Mouse (Mus musculus) megakaryocyte, adult 5-6 weeks (primary cell): ENCODE measurements around the gene Nepro. TPM values are rescaled to one million over a fixed set of nuclear protein-coding genes. Genes with fewer than 3 reads are reported as not detected.
A peak's percentile ranks its signal among the peaks of the same experiment; 100 is the strongest.

Experiments
- ATAC-seq: 2 replicates; pipeline ENCODE4 v1.8.0; 2016; ENCODE audit warnings: mild to moderate bottlenecking, inconsistent platforms; ENCODE audit not compliant: poor library complexity, severe bottlenecking
- total RNA-seq, 2 experiments: library from RNA; stranded (forward) in 1 of 2; stranded (reverse) in 1 of 2; fragments of 153-499, 151-499 nt in 1 of 2; fragments of 221-1000, 200-1000 nt in 1 of 2; gene quantifications; 2 replicates each; pipeline versions ENCODE4 v1.2.3 to v1.2.4; 2015 to 2017

Gene Nepro
- total RNA-seq, 2 experiments from 2014 or later, result 11.2 to 13.4 TPM

GRCm38 (mm10) chr16:44765555-44766319 is 41.6 kb downstream of the Nepro start, which contains the start of gene Cd200r1:
Gene Cd200r1, plus strand, starts transcription at chr16:44765736.
- peak; percentile 64 for ATAC-seq

GRCm38 (mm10) chr16:44766320-44766892 is 42.3 kb downstream of the Nepro start:
- ATAC-seq, result no peak

DNA sequence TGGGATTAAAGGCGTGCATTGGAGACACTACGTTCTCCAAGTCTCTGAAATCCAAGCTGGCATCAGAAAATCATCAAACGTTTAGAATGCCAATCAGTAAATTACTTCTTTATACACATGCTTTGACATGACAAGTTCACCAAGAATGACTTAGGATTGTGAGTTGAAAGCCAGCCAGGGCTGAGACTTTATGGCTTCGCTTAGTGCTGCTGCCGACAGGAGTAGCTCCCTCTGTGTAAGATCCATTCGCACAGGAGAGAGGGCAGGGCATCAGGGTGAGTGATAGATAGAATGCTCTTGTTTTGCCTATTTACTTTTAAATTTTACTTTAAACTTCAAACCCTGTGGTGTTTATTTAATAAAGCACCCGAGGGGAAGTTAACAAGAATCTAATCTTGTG is 43.4 kb downstream of the Nepro start:
- ATAC-seq, result 0 out of 2 replicates have a peak, but pooled peaks have one; percentile 20

- ATAC-seq, result peak; percentile 78
Observed at GRCm38 (mm10) chr16:44767967-44768366, 43.9 kb downstream of the Nepro start.

- peak; percentile 41; the same call in 1 of the 2 replicates for ATAC-seq
Observed at GRCm38 (mm10) chr16:44772577-44772976, 48.5 kb downstream of the Nepro start.

- ATAC-seq, result peak; percentile 65
Observed at GRCm38 (mm10) chr16:44773673-44774072, 49.6 kb downstream of the Nepro start.

GRCm38 (mm10) chr16:44774201-44774600 is 50.1 kb downstream of the Nepro start:
- ATAC-seq, result no peak

DNA sequence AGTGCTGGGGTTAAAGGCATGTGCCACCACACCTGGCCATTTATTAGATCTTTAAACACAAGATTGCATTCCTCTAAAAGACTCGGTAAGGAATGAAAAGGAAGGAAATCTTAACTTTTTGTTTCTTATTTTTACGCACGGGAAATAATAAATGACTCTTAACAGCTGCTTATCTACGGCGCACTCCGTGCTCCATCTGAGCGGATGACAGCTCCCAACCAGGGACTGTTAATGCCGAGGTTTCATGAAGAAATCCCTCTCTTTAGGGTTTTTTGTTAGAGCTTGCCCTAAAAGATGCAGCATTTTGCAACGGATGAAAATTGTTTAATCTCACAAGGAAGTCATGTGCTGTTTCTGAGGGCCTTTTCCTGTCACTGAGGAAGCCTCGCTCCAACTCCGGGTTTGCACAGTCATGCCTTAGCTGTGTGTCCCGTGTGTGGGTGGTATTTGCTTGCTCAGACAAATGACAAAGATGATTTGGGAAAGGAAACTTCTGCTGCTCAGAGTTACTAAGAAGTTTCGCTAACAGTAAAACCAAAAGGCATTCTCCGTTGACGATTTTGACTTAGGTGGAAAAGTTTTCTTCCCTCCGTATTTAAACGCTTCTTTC is 54.5 kb downstream of the Nepro start:
- peak; percentile 96 for ATAC-seq

DNA sequence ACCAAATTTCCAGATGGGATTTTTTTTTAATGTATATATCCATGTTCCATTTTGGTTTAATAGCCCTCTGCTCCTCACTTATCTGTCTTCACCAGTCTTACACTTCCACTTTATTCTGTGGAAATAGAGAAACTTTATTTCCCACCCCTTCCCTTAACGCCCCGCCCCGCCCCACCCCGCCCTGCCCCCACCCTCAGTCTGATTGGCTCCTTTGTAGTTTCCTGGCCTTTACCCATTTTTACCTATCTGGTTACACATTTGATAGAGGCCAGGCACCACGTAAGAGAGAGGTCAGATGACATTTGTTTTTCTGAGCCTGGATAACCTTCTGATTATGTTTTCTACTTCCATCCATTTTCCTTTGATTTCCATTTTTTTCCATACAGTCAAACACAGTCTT is 55.4 kb downstream of the Nepro start:
- ATAC-seq, result no peak

DNA sequence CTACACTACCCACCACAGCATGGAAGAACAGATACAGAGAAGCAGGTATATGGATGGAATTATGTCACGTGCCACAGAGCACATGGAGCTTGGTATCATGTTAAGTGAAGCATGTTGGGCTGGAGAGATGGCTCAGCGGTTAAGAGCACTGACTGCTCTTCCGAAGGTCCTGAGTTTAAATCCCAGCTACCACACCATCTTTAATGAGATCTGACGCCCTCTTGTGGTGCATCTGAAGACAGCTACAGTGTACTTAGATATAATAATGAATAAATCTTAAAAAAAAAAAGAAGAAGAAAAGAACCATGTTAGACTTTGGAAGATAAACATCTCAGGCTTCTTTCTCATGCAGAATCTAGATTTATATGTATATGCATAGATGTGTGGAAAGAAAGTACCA is 56.6 kb downstream of the Nepro start:
- ATAC-seq, result no peak

Other genes with a start within 250 kb of the Nepro start
- 0.07 TPM in 1 of 2 replicates, not detected in the other for gene Boc, start 165.4 kb upstream of the Nepro start, total RNA-seq (2015)
- gene Boc, start 165.4 kb upstream of the Nepro start, total RNA-seq (2017), result not detected in 2 replicates
- 5.8 and 17.2 TPM in 2 replicates for gene Gtpbp8, start 22.1 kb downstream of the Nepro start, total RNA-seq (2015)
- 11.1 and 13.2 TPM in 2 replicates for gene Gtpbp8, start 22.1 kb downstream of the Nepro start, total RNA-seq (2017)
- gene Cd200r1, start 41.4 kb downstream of the Nepro start, total RNA-seq (2015), result 29.0 and 36.0 TPM in 2 replicates
- 16.3 and 18.5 TPM in 2 replicates for gene Cd200r1, start 41.4 kb downstream of the Nepro start, total RNA-seq (2017)
- 6.8 and 8.2 TPM in 2 replicates for gene Cd200r4, start 87.4 kb downstream of the Nepro start, total RNA-seq (2015)
- 4.3 and 5.5 TPM in 2 replicates for gene Cd200r4, start 87.4 kb downstream of the Nepro start, total RNA-seq (2017)
- gene Cd200r2, start 142.8 kb downstream of the Nepro start, total RNA-seq (2015), result 0.18 TPM in 1 of 2 replicates, not detected in the other
- 0.15 TPM in 1 of 2 replicates, not detected in the other for gene Cd200r2, start 142.8 kb downstream of the Nepro start, total RNA-seq (2017)
- 47.9 and 51.3 TPM in 2 replicates for gene Cd200r3, start 219.4 kb downstream of the Nepro start, total RNA-seq (2015)
- gene Cd200r3, start 219.4 kb downstream of the Nepro start, total RNA-seq (2017), result 38.5 and 47.3 TPM in 2 replicates